Mouse (Mus musculus): ENCODE data around the gene Nupr1l. TPM values are rescaled to one million over a fixed set of nuclear protein-coding genes. Genes with fewer than 3 reads are reported as not detected.

Gene Nupr1l
- polyA plus RNA-seq, 1 experiment from 2014 or later = 6.8 TPM

DNA sequence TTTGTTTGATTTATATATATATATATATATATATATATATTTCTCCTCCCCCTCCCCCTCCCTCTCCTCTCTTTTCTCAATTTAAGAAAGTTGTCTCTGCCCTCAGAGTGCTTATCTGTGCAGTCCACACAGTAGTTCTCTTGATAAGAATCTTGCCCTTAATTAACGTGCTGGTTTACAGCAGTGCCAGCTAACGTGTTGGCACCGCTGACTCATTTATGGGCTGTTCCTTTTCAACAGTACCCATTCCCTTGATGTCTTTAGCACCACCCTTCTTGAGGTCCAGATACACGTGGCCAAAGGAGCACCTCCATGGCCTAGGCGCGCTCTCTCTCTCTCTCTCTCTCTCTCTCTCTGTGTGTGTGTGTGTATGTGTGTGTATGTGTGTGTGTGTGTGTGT is 47.5 kb downstream of the Nupr1l start:
- no peak overlapping the region for H3K9ac ChIP-seq (ENCODE audit: low read depth, low read length)
- WGBS = 66% methylated on average over 6 of the region's 6 CpGs
- ATAC-seq (replicated peaks; ENCODE audit: low FRiP score, low read depth) = no peak
- no peak overlapping the region for H3K4me3 ChIP-seq (replicated peaks; ENCODE audit: low read depth, low read length)
- no peak overlapping the region for H3K27ac ChIP-seq
- H3K9me3 ChIP-seq (replicated peaks; ENCODE audit: low read length) = no peaks in the 10 kb centered on the region
- no peaks in the 10 kb centered on the region for H3K27me3 ChIP-seq (ENCODE audit: insufficient read depth, low read length)
- H3K36me3 ChIP-seq (ENCODE audit: insufficient read depth, low read length) = no peaks in the 10 kb centered on the region
- no peak for TF ChIP-seq CTCF (IDR thresholded peaks at IDR 0.05; ENCODE audit: low read depth)
- H3K4me2 ChIP-seq (ENCODE audit: low read length) = no peak overlapping the region
- no peaks in the 10 kb centered on the region for H3K4me1 ChIP-seq (replicated peaks; ENCODE audit: insufficient read depth, low read length)
- no peak for DNase-seq (ENCODE audit: low spot score)

DNA sequence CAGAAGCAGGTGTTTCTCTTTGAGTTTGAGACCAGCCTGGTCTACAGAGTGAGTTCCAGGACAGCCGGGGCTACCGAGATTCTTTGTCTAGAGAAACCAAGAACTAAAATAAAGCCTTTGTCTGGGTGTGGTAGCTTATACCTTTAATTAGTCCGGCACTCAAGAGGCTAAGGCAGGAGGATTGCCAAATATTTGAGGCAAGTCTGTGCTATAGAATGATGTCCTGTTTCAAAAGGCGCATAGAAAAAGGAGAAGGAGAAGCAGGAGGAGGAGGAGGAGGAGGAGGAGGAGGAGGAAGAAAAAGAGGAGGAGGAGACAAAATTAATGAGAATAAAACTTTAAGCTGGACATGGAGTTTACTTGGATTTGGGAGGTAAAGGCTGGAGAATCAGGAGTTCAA is 54.9 kb downstream of the Nupr1l start:
- Histone ChIP-seq H3K27ac (no peak overlapping the region), H3K4me1 (replicated peaks; ENCODE audit: insufficient read depth, low read length) (no peaks in the 10 kb centered on the region), H3K4me3 (replicated peaks; ENCODE audit: low read depth, low read length) (no peak overlapping the region), H3K4me2 (ENCODE audit: low read length) (no peak overlapping the region), H3K27me3 (ENCODE audit: insufficient read depth, low read length) (no peaks in the 10 kb centered on the region), H3K9me3 (replicated peaks; ENCODE audit: low read length) (no peaks in the 10 kb centered on the region), H3K36me3 (ENCODE audit: insufficient read depth, low read length) (no peaks in the 10 kb centered on the region), H3K9ac (ENCODE audit: low read depth, low read length) (no peak overlapping the region)
- WGBS = 80% methylated on average over 4 of the region's 4 CpGs
- no peak for ATAC-seq (replicated peaks; ENCODE audit: low FRiP score, low read depth)
- no peak for DNase-seq (ENCODE audit: low spot score)
- no peak for TF ChIP-seq CTCF (IDR thresholded peaks at IDR 0.05; ENCODE audit: low read depth)

Other genes starting within 250 kb of the Nupr1l start
- gene Zfp11, start 238.4 kb upstream of the Nupr1l start, polyA plus RNA-seq (2015; fragmentation: Nextera tagmentation; extraction: Ambion mirVana) = 2.9 and 3.7 TPM in 2 replicates
- gene Sept14, start 200.0 kb upstream of the Nupr1l start, polyA plus RNA-seq (2015; fragmentation: Nextera tagmentation; extraction: Ambion mirVana) = 0.17 TPM in 1 of 2 replicates, not detected in the other
- gene Mrps17, start 193.0 kb upstream of the Nupr1l start, polyA plus RNA-seq (2015; fragmentation: Nextera tagmentation; extraction: Ambion mirVana) = 209 and 211 TPM in 2 replicates
- gene Nipsnap2, start 183.5 kb upstream of the Nupr1l start, polyA plus RNA-seq (2015; fragmentation: Nextera tagmentation; extraction: Ambion mirVana) = 225 and 228 TPM in 2 replicates
- gene Psph, start 121.1 kb upstream of the Nupr1l start, polyA plus RNA-seq (2015; fragmentation: Nextera tagmentation; extraction: Ambion mirVana) = 65.8 and 66.1 TPM in 2 replicates
- gene Sumf2, start 61.6 kb upstream of the Nupr1l start, polyA plus RNA-seq (2015; fragmentation: Nextera tagmentation; extraction: Ambion mirVana) = 52.1 and 55.5 TPM in 2 replicates
- 1,323 and 1,401 TPM in 2 replicates for gene Chchd2, start 21.1 kb upstream of the Nupr1l start, polyA plus RNA-seq (2015; fragmentation: Nextera tagmentation; extraction: Ambion mirVana)
- 6.1 and 6.6 TPM in 2 replicates for gene Zbed5, start 12.8 kb upstream of the Nupr1l start, polyA plus RNA-seq (2015; fragmentation: Nextera tagmentation; extraction: Ambion mirVana)
- gene Phkg1, start 10.0 kb upstream of the Nupr1l start, polyA plus RNA-seq (2015; fragmentation: Nextera tagmentation; extraction: Ambion mirVana) = 0.05 and 0.10 TPM in 2 replicates
- gene Vkorc1l1, start 33.4 kb downstream of the Nupr1l start, polyA plus RNA-seq (2015; fragmentation: Nextera tagmentation; extraction: Ambion mirVana) = 19.4 and 20.7 TPM in 2 replicates
- gene Gusb, start 94.5 kb downstream of the Nupr1l start, polyA plus RNA-seq (2015; fragmentation: Nextera tagmentation; extraction: Ambion mirVana) = 51.2 and 52.7 TPM in 2 replicates
- 86.4 and 94.1 TPM in 2 replicates for gene Asl, start 120.7 kb downstream of the Nupr1l start, polyA plus RNA-seq (2015; fragmentation: Nextera tagmentation; extraction: Ambion mirVana)
- 36.8 and 42.8 TPM in 2 replicates for gene Crcp, start 120.8 kb downstream of the Nupr1l start, polyA plus RNA-seq (2015; fragmentation: Nextera tagmentation; extraction: Ambion mirVana)
- 63.9 and 66.5 TPM in 2 replicates for gene Tpst1, start 164.8 kb downstream of the Nupr1l start, polyA plus RNA-seq (2015; fragmentation: Nextera tagmentation; extraction: Ambion mirVana)
- gene Kctd7, start 236.3 kb downstream of the Nupr1l start, polyA plus RNA-seq (2015; fragmentation: Nextera tagmentation; extraction: Ambion mirVana) = 4.0 and 4.2 TPM in 2 replicates

Data from kidney, postnatal 0 days (tissue).